Mouse (Mus musculus): ENCODE results near the gene Fbxo44.

DNA sequence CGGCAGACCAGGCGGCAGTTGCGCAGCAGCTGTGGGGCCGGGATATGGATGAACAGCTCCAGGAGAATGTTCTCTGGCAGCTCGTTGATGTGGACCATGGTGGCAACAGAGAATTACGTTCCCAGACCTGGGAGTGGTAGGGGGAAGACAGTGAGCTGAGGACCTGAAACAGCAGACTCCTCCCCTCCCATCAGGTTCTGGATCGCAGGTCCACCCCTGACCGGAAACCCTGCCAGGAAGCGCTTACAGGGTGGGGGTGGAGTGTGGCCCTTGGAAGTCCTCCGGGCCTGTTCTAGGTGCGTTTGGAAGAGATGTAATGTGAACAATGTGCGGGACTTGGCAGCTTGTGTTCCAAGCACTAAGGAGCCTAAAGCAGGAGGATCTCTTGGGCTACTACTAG lies 10.7 kb downstream of the Fbxo44 start:
- no peak for TF ChIP-seq CTCF (IDR thresholded peaks at IDR 0.05; ENCODE audit: low read depth, low read length)
- no peak for TF ChIP-seq POLR2A (IDR thresholded peaks at IDR 0.05; ENCODE audit: insufficient read depth, low read length)

All from ES-Bruce4 (cell line).